Mouse (Mus musculus) thymus, adult 18-20 months (tissue): ENCODE data around the gene Plscr4.

Experiments
- DNase-seq, 2 experiments: peaks; one replicate each; pipeline ENCODE4 v3.0.0; 2022; ENCODE audit warnings: mixed read lengths in 2 of 2

Plscr4 gene

DNA sequence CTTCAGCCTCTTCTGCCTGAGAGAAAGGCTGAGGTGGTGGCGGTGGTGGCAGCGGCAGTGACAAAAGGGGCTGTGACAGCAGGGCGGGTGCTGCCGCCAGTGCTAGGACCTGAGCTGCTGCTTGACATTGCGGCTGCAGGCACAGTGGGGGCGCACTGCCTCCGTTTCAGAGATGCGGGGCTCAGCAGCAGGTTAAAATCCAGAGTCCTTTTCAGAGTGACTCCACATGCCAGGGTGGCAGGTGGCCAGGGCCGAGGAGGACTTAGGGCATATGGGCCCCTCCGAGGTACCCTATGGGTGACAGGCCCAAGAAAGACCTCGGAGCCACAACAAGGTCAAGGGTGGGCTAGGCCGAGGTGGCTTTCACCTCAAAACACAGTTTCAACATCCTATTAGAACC lies 59.9 kb downstream of the Plscr4 start:
- no peak for DNase-seq

DNA sequence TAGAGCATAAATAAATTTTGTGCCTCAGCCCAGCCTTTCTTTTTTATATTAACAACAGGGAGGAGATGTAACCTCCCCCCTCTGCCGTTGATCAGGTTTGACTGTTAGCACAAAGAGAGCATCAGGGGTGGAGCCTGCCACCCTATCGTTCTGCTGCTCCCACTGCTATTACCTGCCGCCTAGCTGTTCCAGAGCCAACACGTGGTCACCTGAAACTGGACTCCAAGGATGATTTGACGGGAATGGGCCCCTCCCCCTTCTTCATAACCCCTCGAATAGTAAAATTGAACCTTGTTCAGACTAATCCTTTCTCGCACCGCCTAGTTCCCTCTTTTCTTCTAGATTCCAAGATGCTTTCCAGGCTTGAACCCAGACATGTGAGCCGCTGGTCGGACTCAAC lies 63.6 kb downstream of the Plscr4 start:
- no peak for DNase-seq

DNA sequence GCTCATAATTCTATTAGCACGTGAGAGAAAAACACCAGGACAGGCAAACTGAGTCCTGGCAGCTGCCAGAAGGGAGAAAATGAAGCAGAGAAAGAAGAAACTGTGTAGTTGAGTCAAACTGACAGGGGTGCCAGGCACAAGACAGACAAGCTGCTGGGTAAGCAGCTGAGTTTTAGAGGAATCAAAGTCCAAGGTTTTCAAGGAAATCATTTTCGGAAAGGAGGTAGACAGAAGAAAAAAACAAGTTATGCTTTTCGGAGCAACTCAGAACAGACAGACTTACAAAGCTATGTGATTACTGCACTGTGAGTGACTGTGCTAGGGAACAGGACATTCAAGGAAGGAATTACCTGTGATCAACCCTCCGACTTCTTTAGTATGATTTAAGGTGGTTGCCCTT lies 67.3 kb downstream of the Plscr4 start:
- no peak for DNase-seq

DNA sequence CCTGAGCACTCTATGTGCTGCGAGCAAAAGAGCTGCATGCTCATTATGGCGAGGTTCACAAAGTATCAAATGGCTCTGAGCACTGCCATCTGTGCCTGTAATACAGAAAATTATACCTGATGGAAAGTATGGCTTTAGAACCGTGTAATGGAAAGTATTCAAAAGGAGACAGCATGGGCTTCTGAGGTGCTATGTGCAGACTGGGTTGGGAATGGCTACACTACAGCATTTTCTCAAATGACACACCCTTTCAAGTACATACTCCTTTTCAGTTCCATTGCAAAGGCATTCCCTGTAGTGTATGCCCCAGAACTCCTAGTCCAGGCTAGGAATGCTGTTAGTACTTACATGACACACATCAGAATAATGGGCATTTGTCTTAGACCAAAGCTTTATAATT lies 72.9 kb downstream of the Plscr4 start:
- no peak for DNase-seq

DNA sequence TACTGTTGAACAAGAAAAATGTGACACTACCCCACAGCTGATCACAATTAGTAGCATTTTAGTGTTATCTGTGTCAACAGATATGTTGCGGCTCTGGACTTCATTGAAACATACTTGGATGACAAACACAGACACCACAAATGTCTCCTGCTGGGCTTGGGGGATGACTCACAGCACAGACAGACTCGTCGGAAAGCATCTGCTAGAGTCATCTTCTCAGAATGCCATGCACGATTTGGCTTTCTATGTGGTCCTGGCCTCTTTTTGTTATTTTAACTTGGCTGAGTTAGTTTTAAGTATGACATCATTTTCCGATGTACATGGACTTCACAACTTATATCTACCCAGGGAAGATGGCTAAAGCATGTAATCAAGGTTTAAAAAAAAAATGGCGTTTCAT lies 80.6 kb downstream of the Plscr4 start:
- no peak for DNase-seq

DNA sequence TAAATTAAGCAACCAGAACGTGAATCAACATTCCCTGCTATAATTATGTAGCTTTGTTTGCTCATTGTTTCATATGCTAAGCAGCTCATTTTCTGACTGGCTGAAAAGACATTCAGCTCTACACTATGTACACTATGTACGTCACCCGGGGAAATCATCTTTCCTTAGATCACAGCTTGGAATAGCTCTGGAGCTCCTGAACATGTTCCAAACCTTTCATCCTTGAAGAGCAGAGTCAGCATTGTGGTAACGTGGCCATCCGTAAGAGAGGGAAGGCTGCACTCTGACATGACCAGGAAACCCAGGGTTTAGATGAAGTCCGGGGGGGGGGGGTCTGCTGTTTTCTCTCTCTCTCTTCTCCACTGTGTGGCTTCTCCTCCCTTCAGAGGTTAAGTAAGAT lies 81.0 kb downstream of the Plscr4 start:
- DNase-seq: no peak
